Mouse (Mus musculus): Measurements from ENCODE around the gene Isca2. TPM values are rescaled to one million over a fixed set of nuclear protein-coding genes. Genes with fewer than 3 reads are reported as not detected.

Isca2 gene
- polyA plus RNA-seq, 1 experiment from 2014 or later: 137 TPM

DNA sequence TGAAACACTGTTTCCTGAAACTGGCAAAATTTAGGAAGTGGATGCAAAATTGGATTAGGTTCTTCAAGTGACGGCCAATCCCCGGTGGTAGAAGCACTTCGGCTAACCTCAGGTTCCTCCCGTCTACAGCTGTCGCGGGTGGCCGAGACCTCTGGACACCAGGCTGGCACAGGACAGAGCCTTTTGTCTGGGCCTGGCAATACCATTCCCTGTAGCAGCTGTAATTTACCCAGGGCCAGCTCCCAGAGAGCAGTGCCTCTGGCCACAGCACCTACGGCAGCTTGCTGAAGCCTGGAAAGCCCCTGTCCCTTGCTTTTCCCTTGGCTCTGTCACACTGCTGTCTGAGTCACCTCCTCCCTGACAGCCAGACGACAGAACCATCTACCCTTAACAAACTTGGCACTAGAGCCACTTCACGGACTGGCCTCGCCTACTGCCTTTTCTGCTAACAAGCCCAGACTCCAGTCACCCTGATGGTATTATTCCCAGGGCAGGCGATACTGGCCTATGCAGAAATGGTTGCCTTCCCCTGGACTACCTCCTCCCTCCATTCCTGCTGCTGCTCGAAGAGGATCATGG is 28.6 kb downstream of the Isca2 start:
- no peaks in the 10 kb centered on the region for H3K36me3 ChIP-seq (ENCODE audit: control insufficient read depth, insufficient read depth, low read length)
- H3K27ac ChIP-seq (ENCODE audit: low read length): no peak overlapping the region
- no peaks in the 10 kb centered on the region for H3K9me3 ChIP-seq (ENCODE audit: control insufficient read depth, low read depth, low read length)
- no peaks in the 10 kb centered on the region for H3K27me3 ChIP-seq (ENCODE audit: control insufficient read depth, insufficient read depth, low read length)
- WGBS: 80% methylated on average over 13 of the region's 13 CpGs
- no peak overlapping the region for H3K9ac ChIP-seq (replicated peaks; ENCODE audit: low read depth, low read length)
- H3K4me1 ChIP-seq (ENCODE audit: control insufficient read depth, insufficient read depth, low read length): peaks cover 6% of the 10 kb centered on the region; the same call in 1 of the 2 replicates
- no peak overlapping the region for H3K4me2 ChIP-seq (replicated peaks; ENCODE audit: low read depth, low read length)
- H3K4me3 ChIP-seq (ENCODE audit: low read depth, low read length): no peak overlapping the region
- no peak for ATAC-seq (ENCODE audit: insufficient number of reproducible peaks, insufficient read depth, low FRiP score, low read depth)

DNA sequence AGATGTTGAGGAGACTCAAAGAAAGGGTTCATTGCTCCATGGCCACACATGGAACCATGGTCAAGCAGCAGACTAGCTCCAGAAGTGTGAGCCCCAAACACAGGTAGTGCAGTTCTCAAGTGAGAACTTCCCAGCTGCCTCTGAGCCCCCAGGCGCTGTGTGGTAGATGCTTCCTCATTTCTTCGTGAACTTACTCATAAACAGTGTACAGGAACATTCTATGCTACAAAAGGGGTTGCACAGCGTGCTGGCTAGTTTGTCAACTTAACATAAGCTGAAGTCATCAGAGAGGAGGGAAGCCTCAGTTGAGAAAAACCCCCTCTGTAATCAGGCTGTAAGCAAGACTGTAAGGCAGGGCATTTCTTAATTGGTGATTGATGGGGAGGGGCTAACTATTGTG is 29.6 kb downstream of the Isca2 start:
- no peak overlapping the region for H3K27ac ChIP-seq (ENCODE audit: low read length)
- no peaks in the 10 kb centered on the region for H3K27me3 ChIP-seq (ENCODE audit: control insufficient read depth, insufficient read depth, low read length)
- no peaks in the 10 kb centered on the region for H3K36me3 ChIP-seq (ENCODE audit: control insufficient read depth, insufficient read depth, low read length)
- H3K9ac ChIP-seq (replicated peaks; ENCODE audit: low read depth, low read length): no peak overlapping the region
- 81% methylated on average over 3 of the region's 3 CpGs for WGBS
- no peaks in the 10 kb centered on the region for H3K9me3 ChIP-seq (ENCODE audit: control insufficient read depth, low read depth, low read length)
- no peak overlapping the region for H3K4me2 ChIP-seq (replicated peaks; ENCODE audit: low read depth, low read length)
- ATAC-seq (ENCODE audit: insufficient number of reproducible peaks, insufficient read depth, low FRiP score, low read depth): no peak
- H3K4me3 ChIP-seq (ENCODE audit: low read depth, low read length): no peak overlapping the region
- H3K4me1 ChIP-seq (ENCODE audit: control insufficient read depth, insufficient read depth, low read length): peaks cover 6% of the 10 kb centered on the region; the same call in 1 of the 2 replicates

GRCm38 (mm10) chr12:84805228-84805842 is 32.3 kb downstream of the Isca2 start:
- Histone ChIP-seq H3K4me2 (replicated peaks; ENCODE audit: low read depth, low read length) (no peak overlapping the region), H3K9me3 (ENCODE audit: control insufficient read depth, low read depth, low read length) (no peaks in the 10 kb centered on the region), H3K27me3 (ENCODE audit: control insufficient read depth, insufficient read depth, low read length) (no peaks in the 10 kb centered on the region), H3K27ac (ENCODE audit: low read length) (no peak overlapping the region), H3K9ac (replicated peaks; ENCODE audit: low read depth, low read length) (no peak overlapping the region), H3K36me3 (ENCODE audit: control insufficient read depth, insufficient read depth, low read length) (no peaks in the 10 kb centered on the region), H3K4me1 (ENCODE audit: control insufficient read depth, insufficient read depth, low read length) (peaks cover 6% of the 10 kb centered on the region; the same call in 1 of the 2 replicates), H3K4me3 (ENCODE audit: low read depth, low read length) (no peak overlapping the region)
- WGBS: 53% methylated on average over 9 of the region's 9 CpGs
- ATAC-seq (ENCODE audit: insufficient number of reproducible peaks, insufficient read depth, low FRiP score, low read depth): peak; percentile 85

DNA sequence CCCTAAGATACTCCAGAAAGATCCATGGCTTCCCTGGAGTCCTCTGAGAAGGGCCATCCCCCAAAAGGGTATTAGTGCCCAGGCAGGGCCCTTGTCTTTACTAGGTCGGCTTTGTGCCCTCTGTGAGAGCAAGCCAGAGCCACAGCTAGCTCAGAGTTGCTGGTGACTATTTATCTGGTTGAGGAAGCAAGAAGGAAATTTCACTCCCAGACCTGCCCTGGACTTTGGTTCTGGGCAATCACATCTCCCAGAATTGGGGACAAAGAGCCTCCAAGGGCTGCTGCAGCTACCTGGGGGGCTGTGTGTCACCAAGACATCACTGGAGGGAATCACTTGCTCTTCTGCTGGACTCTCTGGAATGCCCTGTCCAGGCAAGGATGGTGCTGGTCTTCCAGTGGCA is 33.0 kb downstream of the Isca2 start:
- Histone ChIP-seq H3K9me3 (ENCODE audit: control insufficient read depth, low read depth, low read length) (no peaks in the 10 kb centered on the region), H3K27me3 (ENCODE audit: control insufficient read depth, insufficient read depth, low read length) (no peaks in the 10 kb centered on the region), H3K4me2 (replicated peaks; ENCODE audit: low read depth, low read length) (no peak overlapping the region), H3K4me3 (ENCODE audit: low read depth, low read length) (no peak overlapping the region), H3K4me1 (ENCODE audit: control insufficient read depth, insufficient read depth, low read length) (0 out of 2 replicates have a peak, but pooled peaks cover 3% of the 10 kb centered on the region), H3K27ac (ENCODE audit: low read length) (no peak overlapping the region), H3K36me3 (ENCODE audit: control insufficient read depth, insufficient read depth, low read length) (no peaks in the 10 kb centered on the region), H3K9ac (replicated peaks; ENCODE audit: low read depth, low read length) (no peak overlapping the region)
- WGBS: 77% methylated on average over 1 of the region's 1 CpGs
- no peak for ATAC-seq (ENCODE audit: insufficient number of reproducible peaks, insufficient read depth, low FRiP score, low read depth)

- Histone ChIP-seq H3K4me3 (ENCODE audit: low read depth, low read length) (no peak overlapping the region), H3K27ac (ENCODE audit: low read length) (no peak overlapping the region), H3K9ac (replicated peaks; ENCODE audit: low read depth, low read length) (no peak overlapping the region), H3K9me3 (ENCODE audit: control insufficient read depth, low read depth, low read length) (no peaks in the 10 kb centered on the region), H3K4me1 (ENCODE audit: control insufficient read depth, insufficient read depth, low read length) (0 out of 2 replicates have a peak, but pooled peaks cover 3% of the 10 kb centered on the region), H3K36me3 (ENCODE audit: control insufficient read depth, insufficient read depth, low read length) (no peaks in the 10 kb centered on the region), H3K27me3 (ENCODE audit: control insufficient read depth, insufficient read depth, low read length) (no peaks in the 10 kb centered on the region), H3K4me2 (replicated peaks; ENCODE audit: low read depth, low read length) (no peak overlapping the region)
- no peak for ATAC-seq (ENCODE audit: insufficient number of reproducible peaks, insufficient read depth, low FRiP score, low read depth)
- 49% methylated on average over 5 of the region's 5 CpGs for WGBS
These were observed 33.7 kb downstream of the Isca2 start for GRCm38 (mm10) chr12:84806726-84807125.

- Histone ChIP-seq H3K36me3 (ENCODE audit: control insufficient read depth, insufficient read depth, low read length) (no peaks in the 10 kb centered on the region), H3K4me2 (replicated peaks; ENCODE audit: low read depth, low read length) (no peak overlapping the region), H3K9me3 (ENCODE audit: control insufficient read depth, low read depth, low read length) (no peaks in the 10 kb centered on the region), H3K9ac (replicated peaks; ENCODE audit: low read depth, low read length) (no peak overlapping the region), H3K27ac (ENCODE audit: low read length) (no peak overlapping the region), H3K4me1 (ENCODE audit: control insufficient read depth, insufficient read depth, low read length) (0 out of 2 replicates have a peak, but pooled peaks cover 3% of the 10 kb centered on the region), H3K27me3 (ENCODE audit: control insufficient read depth, insufficient read depth, low read length) (no peaks in the 10 kb centered on the region), H3K4me3 (ENCODE audit: low read depth, low read length) (no peak overlapping the region)
- WGBS: 79% methylated on average over 13 of the region's 13 CpGs
- no peak for ATAC-seq (ENCODE audit: insufficient number of reproducible peaks, insufficient read depth, low FRiP score, low read depth)
These were observed 34.3 kb downstream of the Isca2 start for GRCm38 (mm10) chr12:84807351-84807750.

- Histone ChIP-seq H3K9me3 (ENCODE audit: control insufficient read depth, low read depth, low read length) (no peaks in the 10 kb centered on the region), H3K9ac (replicated peaks; ENCODE audit: low read depth, low read length) (no peak overlapping the region), H3K4me2 (replicated peaks; ENCODE audit: low read depth, low read length) (no peak overlapping the region), H3K27ac (ENCODE audit: low read length) (no peak overlapping the region), H3K4me1 (ENCODE audit: control insufficient read depth, insufficient read depth, low read length) (0 out of 2 replicates have a peak, but pooled peaks cover 3% of the 10 kb centered on the region), H3K36me3 (ENCODE audit: control insufficient read depth, insufficient read depth, low read length) (no peaks in the 10 kb centered on the region), H3K4me3 (ENCODE audit: low read depth, low read length) (no peak overlapping the region), H3K27me3 (ENCODE audit: control insufficient read depth, insufficient read depth, low read length) (no peaks in the 10 kb centered on the region)
- 83% methylated on average over 6 of the region's 6 CpGs for WGBS
- ATAC-seq (ENCODE audit: insufficient number of reproducible peaks, insufficient read depth, low FRiP score, low read depth): no peak
These were observed 36.0 kb downstream of the Isca2 start for GRCm38 (mm10) chr12:84809033-84809432.

GRCm38 (mm10) chr12:84810810-84811209 is 37.8 kb downstream of the Isca2 start:
- no peaks in the 10 kb centered on the region for H3K27me3 ChIP-seq (ENCODE audit: control insufficient read depth, insufficient read depth, low read length)
- no peaks in the 10 kb centered on the region for H3K4me1 ChIP-seq (ENCODE audit: control insufficient read depth, insufficient read depth, low read length)
- H3K27ac ChIP-seq (ENCODE audit: low read length): no peak overlapping the region
- no peaks in the 10 kb centered on the region for H3K36me3 ChIP-seq (ENCODE audit: control insufficient read depth, insufficient read depth, low read length)
- peak; percentile 29; the same call in 1 of the 2 replicates for ATAC-seq (ENCODE audit: insufficient number of reproducible peaks, insufficient read depth, low FRiP score, low read depth)
- WGBS: 72% methylated on average over 1 of the region's 1 CpGs
- H3K4me2 ChIP-seq (replicated peaks; ENCODE audit: low read depth, low read length): no peak overlapping the region
- no peak overlapping the region for H3K4me3 ChIP-seq (ENCODE audit: low read depth, low read length)
- H3K9ac ChIP-seq (replicated peaks; ENCODE audit: low read depth, low read length): no peak overlapping the region
- no peaks in the 10 kb centered on the region for H3K9me3 ChIP-seq (ENCODE audit: control insufficient read depth, low read depth, low read length)
